Mouse (Mus musculus) CH12.LX (cell line): Measurements from ENCODE around the gene BC048403. TPM values are rescaled to one million over a fixed set of nuclear protein-coding genes. Genes with fewer than 3 reads are reported as not detected.
"Not testable (repeated sequence)": the region's sequence is repeated elsewhere in the genome, so short reads cannot be mapped to it uniquely, and the experiment has no call there.

ENCODE experiments used
- DNase-seq: peaks from one replicate; pipeline ENCODE4 v3.0.0-alpha.2; 2013; ENCODE audit errors: extremely low read depth
- H3K27ac ChIP-seq: 2 replicates; pipeline ENCODE4 v1.5.1; 2012; ENCODE audit warnings: low read depth, mild to moderate bottlenecking, control low read depth, moderate library complexity; ENCODE audit not compliant: insufficient read depth
- H3K27me3 ChIP-seq: replicated peaks from 2 replicates; pipeline ENCODE3; 2012; ENCODE audit warnings: inconsistent platforms
- H3K36me3 ChIP-seq, 2 experiments: replicated peaks in 1 of 2; 2 replicates each; pipeline versions ENCODE3 to v1.6.1; 2012; ENCODE audit warnings: inconsistent platforms in 1 of 2, low read length in 1 of 2, mild to moderate bottlenecking in 1 of 2, mixed read lengths in 1 of 2, moderate library complexity in 1 of 2; ENCODE audit not compliant: control insufficient read depth in 1 of 2, insufficient read depth in 1 of 2
- H3K4me1 ChIP-seq, 2 experiments: 2 replicates each; pipeline ENCODE4 v1.6.1; 2012; ENCODE audit warnings: inconsistent platforms in 1 of 2, moderate library complexity in 1 of 2; ENCODE audit not compliant: insufficient read depth in 2 of 2, control insufficient read depth in 1 of 2
- H3K4me2 ChIP-seq: 2 replicates; pipeline ENCODE4 v1.6.1; 2012; ENCODE audit warnings: low read depth, mild to moderate bottlenecking, control low read depth; ENCODE audit not compliant: poor library complexity, insufficient read depth, severe bottlenecking
- H3K4me3 ChIP-seq, 3 experiments: fragments of 150-350 bp in 1 of 3; sonication (generic) in 1 of 3; replicated peaks in 1 of 3; 2 replicates each; pipeline versions ENCODE3 to v1.5.1; 2011 to 2012; ENCODE audit warnings: low read depth in 2 of 3, low read length in 2 of 3, mild to moderate bottlenecking in 2 of 3, moderate library complexity in 2 of 3, control low read depth in 1 of 3, improper control_type of control experiment in 1 of 3, inconsistent platforms in 1 of 3, mixed read lengths in 1 of 3; ENCODE audit not compliant: poor library complexity in 1 of 3
- H3K79me2 ChIP-seq: replicated peaks from 2 replicates; pipeline ENCODE4 v1.6.1; 2012; ENCODE audit warnings: mild to moderate bottlenecking, moderate library complexity; ENCODE audit not compliant: control insufficient read depth, poor library complexity, insufficient read depth, severe bottlenecking; ENCODE audit errors: extremely low read depth
- H3K9ac ChIP-seq: 2 replicates; pipeline ENCODE4 v1.6.1; 2012; ENCODE audit warnings: low read depth, mild to moderate bottlenecking, control low read depth, moderate library complexity; ENCODE audit not compliant: insufficient read depth
- H3K9me3 ChIP-seq: replicated peaks from 2 replicates; pipeline ENCODE3; 2012; ENCODE audit warnings: low read length, inconsistent platforms, mixed read lengths
- BHLHE40 ChIP-seq: IDR thresholded peaks from 2 replicates; pipeline ENCODE4 v1.6.1; 2011; ENCODE audit warnings: mild to moderate bottlenecking, low read depth, low read length, improper control_type of control experiment
- CHD1 ChIP-seq: IDR thresholded peaks from 2 replicates; pipeline ENCODE4 v1.6.1; 2012; ENCODE audit warnings: low read depth, low read length, improper control_type of control experiment, inconsistent platforms
- CHD2 ChIP-seq: IDR thresholded peaks from 2 replicates; pipeline ENCODE4 v1.6.1; 2011; ENCODE audit warnings: low read length, improper control_type of control experiment
- CTCF ChIP-seq, 2 experiments: IDR thresholded peaks in 1 of 2; conservative IDR thresholded peaks in 1 of 2; 2 replicates each; pipeline ENCODE4 v1.5.1; 2011 to 2012; ENCODE audit warnings: low read depth in 2 of 2, low read length in 2 of 2, improper control_type of control experiment in 1 of 2, inconsistent platforms in 1 of 2, mild to moderate bottlenecking in 1 of 2, moderate library complexity in 1 of 2
- E2F4 ChIP-seq: IDR thresholded peaks from 2 replicates; pipeline ENCODE4 v1.6.1; 2011; ENCODE audit warnings: low read depth, low read length, improper control_type of control experiment; ENCODE audit not compliant: insufficient replicate concordance
- ELF1 ChIP-seq: IDR thresholded peaks from 2 replicates; pipeline ENCODE4 v1.6.1; 2014; ENCODE audit warnings: low read depth, mild to moderate bottlenecking, inconsistent platforms, low read length, improper control_type of control experiment
- ETS1 ChIP-seq: conservative IDR thresholded peaks from 2 replicates; pipeline ENCODE4 v1.6.1; 2012; ENCODE audit warnings: low read depth, mild to moderate bottlenecking, inconsistent platforms, low read length, improper control_type of control experiment, moderate library complexity
- GABPA ChIP-seq: IDR thresholded peaks from 2 replicates; pipeline ENCODE4 v1.6.1; 2012; ENCODE audit warnings: low read depth, low read length, improper control_type of control experiment, inconsistent platforms; ENCODE audit not compliant: insufficient replicate concordance
- HCFC1 ChIP-seq: IDR thresholded peaks from 2 replicates; pipeline ENCODE4 v1.6.1; 2012; ENCODE audit warnings: low read depth, mild to moderate bottlenecking, inconsistent platforms, low read length, improper control_type of control experiment
- IRF4 ChIP-seq: IDR thresholded peaks from 2 replicates; pipeline ENCODE4 v1.6.1; 2014; ENCODE audit warnings: low read depth, mild to moderate bottlenecking, inconsistent platforms, low read length, improper control_type of control experiment
- JUND ChIP-seq: conservative IDR thresholded peaks from 2 replicates; pipeline ENCODE4 v1.6.1; 2011; ENCODE audit warnings: low read depth, low read length, improper control_type of control experiment
- MAFK ChIP-seq: IDR thresholded peaks from 2 replicates; pipeline ENCODE4 v1.6.1; 2011; ENCODE audit warnings: low read length, improper control_type of control experiment; ENCODE audit not compliant: insufficient replicate concordance
- MAZ ChIP-seq: IDR thresholded peaks from 2 replicates; pipeline ENCODE4 v1.6.1; 2012; ENCODE audit warnings: low read depth, mild to moderate bottlenecking, inconsistent platforms, low read length, improper control_type of control experiment, moderate library complexity
- MXI1 ChIP-seq: IDR thresholded peaks from 2 replicates; pipeline ENCODE4 v1.6.1; 2011; ENCODE audit warnings: mild to moderate bottlenecking, low read depth, low read length, improper control_type of control experiment
- MYC ChIP-seq: IDR thresholded peaks from 2 replicates; pipeline ENCODE4 v1.6.1; 2011; ENCODE audit warnings: low read depth, mild to moderate bottlenecking, improper control_type of control experiment, low read length
- NELFE ChIP-seq: IDR thresholded peaks from 2 replicates; pipeline ENCODE4 v1.6.1; 2011; ENCODE audit warnings: low read depth, low read length, improper control_type of control experiment
- RAD21 ChIP-seq: IDR thresholded peaks from 2 replicates; pipeline ENCODE4 v1.6.1; 2011; ENCODE audit warnings: low read depth, mild to moderate bottlenecking, low read length, improper control_type of control experiment, moderate library complexity
- SIN3A ChIP-seq: IDR thresholded peaks from 2 replicates; pipeline ENCODE4 v1.6.1; 2012; ENCODE audit warnings: low read length, improper control_type of control experiment, inconsistent platforms
- SMC3 ChIP-seq: IDR thresholded peaks from 2 replicates; pipeline ENCODE4 v1.6.1; 2011; ENCODE audit warnings: low read depth, low read length, improper control_type of control experiment
- TCF12 ChIP-seq: IDR thresholded peaks from 2 replicates; pipeline ENCODE4 v1.6.1; 2014; ENCODE audit warnings: low read depth, mild to moderate bottlenecking, inconsistent platforms, low read length, improper control_type of control experiment
- USF2 ChIP-seq: conservative IDR thresholded peaks from 2 replicates; pipeline ENCODE4 v1.6.1; 2011; ENCODE audit warnings: low read depth, low read length, improper control_type of control experiment
- ZMIZ1 ChIP-seq: IDR thresholded peaks from 2 replicates; pipeline ENCODE4 v1.6.1; 2012; ENCODE audit warnings: low read depth, mild to moderate bottlenecking, inconsistent platforms, low read length, improper control_type of control experiment
- dilution Hi-C: fragments of 300-500 bp; cut with MboI; formaldehyde crosslinking; loops from 2 replicates; pipeline ENCODE4 v1.14.3; 2020; ENCODE audit warnings: low sequenced_read_pairs; ENCODE audit not compliant: extremely low pct_unique_long_range_greater_than_20kb, extremely low pct_ligation_motif_present
- in situ Hi-C: fragments of 300-500 bp; cut with MboI; formaldehyde crosslinking; loops from 3 replicates; pipeline ENCODE4 v1.14.3; 2019; ENCODE audit warnings: low sequenced_read_pairs, low pct_ligation_motif_present, low pct_unique_long_range_greater_than_20kb, mixed read lengths
- polyA plus RNA-seq: library from polyadenylated mRNA; unstranded; fragments of >175 nt; gene quantifications from 2 replicates; pipeline ENCODE4 v1.2.1, GENCODE M21; 2012; ENCODE audit warnings: low read depth; ENCODE audit not compliant: insufficient read length
- total RNA-seq, 2 experiments: library from RNA; depleted of rRNA; stranded (reverse); fragments of 300-350 nt in 1 of 2; fragments of >200 nt in 1 of 2; gene quantifications; 2 replicates each; pipeline ENCODE4 v1.2.3; 2012 to 2014

Gene BC048403
- total and polyA plus RNA-seq, 3 experiments, result 2.2 to 11.9 (median 4.0) TPM

DNA sequence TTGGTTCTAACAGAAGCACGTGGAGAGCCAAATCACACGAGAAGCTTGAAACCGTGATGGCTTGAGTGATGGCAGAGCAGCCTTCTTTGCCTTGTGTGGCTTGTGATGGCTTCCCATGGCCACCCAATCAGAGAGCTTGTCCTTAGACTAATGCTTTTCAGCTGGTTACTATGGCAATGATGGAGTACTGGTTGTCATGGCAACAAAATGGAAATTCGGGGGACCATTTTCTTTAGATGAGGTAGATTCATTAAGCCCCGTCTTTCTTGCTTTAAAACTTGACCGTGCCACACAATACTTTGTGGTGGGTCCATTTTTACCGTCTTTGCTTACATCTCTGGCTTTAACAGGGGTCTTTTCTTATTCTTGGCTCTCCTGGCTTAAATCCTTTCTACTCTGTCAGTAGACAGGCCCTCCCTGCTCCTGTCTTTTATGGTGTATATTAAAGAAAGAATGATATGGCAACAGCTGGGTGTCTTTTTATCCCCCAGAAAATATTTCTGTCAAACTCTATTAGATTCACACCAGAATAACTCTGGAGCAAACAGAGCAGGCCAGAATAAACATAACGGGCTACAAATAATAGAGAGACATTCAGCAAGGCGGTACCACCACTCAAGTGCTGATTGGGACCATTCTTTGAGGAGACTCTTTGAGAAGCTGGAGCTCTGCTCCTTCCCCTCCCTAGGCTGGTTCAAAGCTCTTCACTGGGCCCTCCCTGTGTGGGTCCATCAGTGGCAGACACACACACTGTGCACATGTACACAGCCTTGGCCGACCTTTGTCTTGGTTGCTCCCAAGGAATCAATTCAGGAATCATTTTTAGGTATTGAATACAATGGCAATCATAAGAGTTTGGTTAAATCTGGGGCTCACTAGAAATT, 25.7 kb downstream of the BC048403 start:
- no peak overlapping the region for H3K9ac ChIP-seq
- no peak overlapping the region for H3K4me2 ChIP-seq
- TF ChIP-seq SIN3A (no peak), MXI1 (0 out of 2 replicates have a peak, but pooled peaks have one; percentile 32)
- H3K27me3 ChIP-seq, result no peaks in the 10 kb centered on the region
- H3K36me3 ChIP-seq, result no peaks in the 10 kb centered on the region
- dilution Hi-C loops (no loop called here), in situ Hi-C loops (loop anchor here (10.0 to 25.0 kb wide), 2 partner anchors 71 to 297 kb away; no protein-coding TSS in a partner anchor)
- no peaks in the 10 kb centered on the region for H3K4me1 ChIP-seq
- H3K79me2 ChIP-seq, result no peaks in the 10 kb centered on the region
- H3K4me3 ChIP-seq, result no peak overlapping the region
- DNase-seq, result no peak
- H3K9me3 ChIP-seq, result no peaks in the 10 kb centered on the region
- no peak overlapping the region for H3K27ac ChIP-seq

DNA sequence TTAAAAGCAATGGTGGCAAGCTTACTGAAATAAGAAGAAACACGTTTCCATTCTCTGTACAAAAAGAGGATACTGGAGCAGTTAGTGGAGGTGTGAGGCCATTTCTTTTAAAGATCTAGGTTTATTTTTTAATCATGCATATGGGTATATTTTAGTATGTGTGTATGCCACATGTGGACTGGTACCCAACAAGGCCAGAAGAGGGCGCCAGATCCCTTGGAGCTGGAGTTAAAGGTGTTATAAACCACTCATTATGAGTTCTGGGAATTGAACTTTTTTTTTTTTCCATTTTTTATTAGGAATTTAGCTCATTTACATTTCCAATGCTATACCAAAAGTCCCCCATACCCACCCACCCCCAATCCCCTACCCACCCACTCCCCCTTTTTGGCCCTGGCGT, 27.6 kb downstream of the BC048403 start:
- DNase-seq, H3K4me2 ChIP-seq, H3K36me3 ChIP-seq, H3K27me3 ChIP-seq, H3K4me3 ChIP-seq, H3K79me2 ChIP-seq, H3K27ac ChIP-seq, H3K9me3 ChIP-seq, dilution Hi-C loops, H3K4me1 ChIP-seq, H3K9ac ChIP-seq: not testable (repeated sequence)
- TF ChIP-seq RAD21 (peak; percentile 47), SMC3 (peak; percentile 26), CTCF (conservative IDR thresholded peaks at IDR 0.05 in 1 of 2, IDR thresholded peaks at IDR 0.05 in 1 of 2; ENCODE audit: low read depth in 2 of 2, low read length in 2 of 2) (peak; percentile 24 to 57; a peak in 3 of 4 replicates)
- in situ Hi-C loops, result loop anchor here (10.0 to 25.0 kb wide), 2 partner anchors 72 to 295 kb away; no protein-coding TSS in a partner anchor

DNA sequence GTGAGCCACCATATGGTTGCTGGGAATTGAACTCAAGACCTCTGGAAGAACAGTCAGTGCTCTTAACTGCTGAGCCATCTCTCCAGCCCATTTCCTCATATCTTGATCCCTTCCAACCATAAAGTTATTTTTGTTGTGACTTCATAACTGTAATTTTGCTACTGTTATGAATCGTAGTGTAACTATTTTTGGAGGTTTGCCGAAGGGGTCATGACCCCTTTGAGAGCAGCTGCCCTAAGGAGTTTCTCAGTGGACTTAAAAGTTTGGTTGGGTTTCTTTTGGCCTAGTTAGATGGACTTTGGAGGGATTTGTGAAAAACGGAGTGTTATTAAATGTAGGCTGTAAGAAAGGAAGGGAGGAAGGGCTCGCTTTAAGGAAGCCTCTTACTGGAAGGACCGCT, 30.0 kb downstream of the BC048403 start:
- no peak for DNase-seq
- no peaks in the 10 kb centered on the region for H3K27me3 ChIP-seq
- TF ChIP-seq USF2 (no peak), GABPA (no peak), TCF12 (no peak), HCFC1 (no peak), MAZ (no peak), SMC3 (no peak), MYC (no peak), CHD1 (no peak), ZMIZ1 (no peak), ETS1 (no peak), BHLHE40 (no peak), RAD21 (no peak), IRF4 (no peak), E2F4 (no peak), SIN3A (no peak), CHD2 (no peak), MAFK (no peak), NELFE (no peak), ELF1 (no peak), JUND (no peak)
- TF ChIP-seq, all 38 proteins: peak for 0
- no peak overlapping the region for H3K4me3 ChIP-seq
- H3K9ac ChIP-seq, result no peak overlapping the region
- no peaks in the 10 kb centered on the region for H3K4me1 ChIP-seq
- no peaks in the 10 kb centered on the region for H3K9me3 ChIP-seq
- in situ Hi-C loops (loop anchor here (10.0 to 25.0 kb wide), 2 partner anchors 75 to 293 kb away; no protein-coding TSS in a partner anchor), dilution Hi-C loops (no loop called here)
- no peaks in the 10 kb centered on the region for H3K36me3 ChIP-seq
- H3K4me2 ChIP-seq, result no peak overlapping the region
- no peak overlapping the region for H3K27ac ChIP-seq
- no peaks in the 10 kb centered on the region for H3K79me2 ChIP-seq
